Mouse (Mus musculus) myocyte (in vitro differentiated cells): ENCODE results near the gene Syt8. TPM values are rescaled to one million over a fixed set of nuclear protein-coding genes. Genes with fewer than 3 reads are reported as not detected.
A peak's percentile ranks its signal among the peaks of the same experiment; 100 is the strongest.

ENCODE experiments used
- H3K27me3 ChIP-seq: one replicate; pipeline ENCODE4 v1.6.1; 2011; ENCODE audit not compliant: control insufficient read depth, insufficient read depth, insufficient read length
- H3K36me3 ChIP-seq: one replicate; pipeline ENCODE4 v1.6.1; 2011; ENCODE audit not compliant: control insufficient read depth, insufficient read depth
- H3K4me2 ChIP-seq: one replicate; pipeline ENCODE4 v1.6.1; 2011; ENCODE audit warnings: low read depth, control low read depth
- H3K4me3 ChIP-seq: one replicate; pipeline ENCODE4 v1.5.1; 2011; ENCODE audit warnings: mild to moderate bottlenecking, control low read depth, moderate library complexity
- H3K79me2 ChIP-seq: one replicate; pipeline ENCODE4 v1.6.1; 2011; ENCODE audit not compliant: control insufficient read depth, insufficient read depth
- H3ac ChIP-seq: one replicate; pipeline ENCODE4 v1.6.1; 2011; ENCODE audit not compliant: control insufficient read depth, insufficient read length
- CEBPB ChIP-seq: IDR thresholded peaks from 2 replicates; pipeline ENCODE4 v1.6.1; 2011; ENCODE audit warnings: mild to moderate bottlenecking, moderate library complexity; ENCODE audit not compliant: poor library complexity, insufficient read depth, severe bottlenecking
- E2F4 ChIP-seq: IDR thresholded peaks from one replicate; pipeline ENCODE4 v1.6.1; 2011; ENCODE audit warnings: mild to moderate bottlenecking, control low read depth, moderate library complexity; ENCODE audit not compliant: insufficient read depth
- MAX ChIP-seq: IDR thresholded peaks from one replicate; pipeline ENCODE4 v1.6.1; 2011; ENCODE audit warnings: low read depth, mild to moderate bottlenecking, control low read depth
- MYOD1 ChIP-seq, 3 experiments: IDR thresholded peaks; one replicate each; pipeline ENCODE4 v1.6.1; 2011; ENCODE audit warnings: control low read depth in 2 of 3, low read depth in 2 of 3, mild to moderate bottlenecking in 2 of 3, moderate library complexity in 1 of 3; ENCODE audit not compliant: insufficient read length in 2 of 3, control insufficient read depth in 1 of 3
- MYOG ChIP-seq, 3 experiments: IDR thresholded peaks; one replicate each; pipeline ENCODE4 v1.6.1; 2011; ENCODE audit warnings: control low read depth in 2 of 3, low read depth in 2 of 3, mild to moderate bottlenecking in 2 of 3; ENCODE audit not compliant: insufficient read length in 2 of 3, control insufficient read depth in 1 of 3, insufficient read depth in 1 of 3
- POLR2A ChIP-seq: IDR thresholded peaks from one replicate; pipeline ENCODE4 v1.6.1; 2011; ENCODE audit warnings: low read depth, mild to moderate bottlenecking, control low read depth, moderate library complexity; ENCODE audit not compliant: insufficient read length
- POLR2AphosphoS2 ChIP-seq: IDR thresholded peaks from one replicate; pipeline ENCODE4 v1.6.1; 2011; ENCODE audit warnings: low read depth, control low read depth; ENCODE audit not compliant: insufficient read length
- REST ChIP-seq: IDR thresholded peaks from one replicate; pipeline ENCODE4 v1.6.1; 2011; ENCODE audit warnings: mild to moderate bottlenecking, control low read depth, moderate library complexity; ENCODE audit not compliant: insufficient read depth, insufficient read length
- SRF ChIP-seq: IDR thresholded peaks from one replicate; pipeline ENCODE4 v1.6.1; 2011; ENCODE audit warnings: low read depth; ENCODE audit not compliant: control insufficient read depth, insufficient read length
- TCF12 ChIP-seq: IDR thresholded peaks from one replicate; pipeline ENCODE4 v1.6.1; 2011; ENCODE audit warnings: mild to moderate bottlenecking, control low read depth; ENCODE audit not compliant: poor library complexity, insufficient read depth, severe bottlenecking
- TCF3 ChIP-seq: IDR thresholded peaks from one replicate; pipeline ENCODE4 v1.6.1; 2011; ENCODE audit warnings: low read depth, control low read depth; ENCODE audit not compliant: insufficient read length
- USF1 ChIP-seq: IDR thresholded peaks from one replicate; pipeline ENCODE4 v1.6.1; 2011; ENCODE audit warnings: low read depth, mild to moderate bottlenecking, control low read depth, moderate library complexity
- polyA plus RNA-seq: library from polyadenylated mRNA; unstranded; fragments of >200 nt; fragmentation: generic; extraction: Trizol; gene quantifications from one replicate; pipeline ENCODE4 v1.2.1, GENCODE M21; 2012; ENCODE audit warnings: missing spikeins

Gene Syt8
- polyA plus RNA-seq, 1 experiment: 14.5 TPM

DNA sequence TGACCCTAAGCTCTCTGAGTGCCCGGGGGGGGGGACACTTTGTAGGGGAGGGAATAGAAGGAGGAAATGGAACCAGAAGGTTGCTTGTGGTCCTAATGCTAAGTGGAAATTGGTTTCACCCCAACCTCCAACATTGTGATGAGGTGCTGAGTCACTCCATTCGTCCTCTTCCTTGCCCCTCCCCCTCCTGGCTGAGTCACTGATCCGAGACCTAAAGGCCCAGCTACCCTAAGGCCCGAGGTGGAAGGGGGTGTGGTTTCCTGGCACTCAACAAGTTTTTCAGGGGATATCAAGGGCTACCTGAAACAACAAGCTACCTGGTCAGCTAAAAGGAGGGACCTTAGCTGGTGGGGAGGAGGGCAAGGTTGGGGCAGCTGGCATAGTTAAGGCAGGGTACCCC, 41.5 kb upstream of the Syt8 start:
- no peak for TF ChIP-seq MAX
- no peak for TF ChIP-seq USF1
- no peak for TF ChIP-seq TCF12
- TF ChIP-seq REST: no peak
- no peak for TF ChIP-seq POLR2A
- no peak for TF ChIP-seq POLR2AphosphoS2
- TF ChIP-seq SRF: no peak
- Histone ChIP-seq H3K36me3 (no peaks in the 10 kb centered on the region), H3K4me3 (no peak overlapping the region), H3K79me2 (no peaks in the 10 kb centered on the region), H3K27me3 (no peaks in the 10 kb centered on the region), H3ac (no peak overlapping the region), H3K4me2 (peak overlapping the region; percentile 27)

DNA sequence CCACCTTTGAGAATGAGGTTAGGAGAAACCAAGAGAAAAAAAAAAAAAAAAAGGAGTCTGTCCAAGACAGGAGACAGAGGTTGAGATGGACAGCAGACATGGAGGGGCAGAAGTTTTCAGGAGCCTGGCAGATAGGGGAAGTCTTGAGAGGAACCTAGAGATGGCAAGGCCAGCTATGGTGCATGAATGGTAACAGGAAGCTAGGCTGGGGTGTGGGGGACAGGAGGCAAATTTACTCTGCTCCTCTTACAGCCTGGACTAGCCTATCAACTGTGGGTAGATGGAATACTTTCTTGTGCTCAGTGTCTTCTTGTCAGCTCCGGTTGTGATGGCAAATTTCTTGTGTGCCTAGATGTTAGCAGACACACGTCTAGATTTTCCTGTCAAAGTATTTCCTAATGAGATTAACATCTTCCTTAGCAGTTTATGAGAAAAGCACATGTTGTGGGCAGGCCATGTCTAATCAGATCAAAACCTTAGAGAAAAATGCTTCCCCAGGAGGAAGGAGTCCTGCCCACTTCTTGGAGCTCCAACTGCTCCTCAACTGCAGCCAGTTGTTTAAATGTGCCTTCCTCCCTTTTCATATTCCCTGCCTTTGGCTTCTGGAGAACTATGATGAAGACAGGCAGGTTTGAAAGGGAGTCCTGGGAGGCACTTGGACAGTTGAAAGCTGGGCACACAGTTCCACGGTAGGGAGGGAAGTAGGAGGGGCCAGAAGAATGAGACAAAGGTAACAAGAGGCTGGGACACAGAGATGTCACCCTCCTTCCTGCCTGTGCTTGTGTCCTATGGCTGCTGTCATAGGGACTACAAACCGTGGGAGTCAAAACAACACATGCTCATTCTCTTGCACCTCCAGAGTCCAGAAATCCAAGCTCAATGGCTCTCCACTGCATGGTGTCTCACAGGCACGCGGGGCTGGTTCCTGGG, 40.1 kb upstream of the Syt8 start:
- TF ChIP-seq REST: no peak
- TF ChIP-seq POLR2A: no peak
- no peak for TF ChIP-seq MYOD1 (IDR thresholded peaks at IDR 0.05; ENCODE audit: control insufficient read depth in 1 of 3, insufficient read length in 2 of 3, low read depth in 2 of 3)
- no peak for TF ChIP-seq TCF12
- no peak for TF ChIP-seq MAX
- no peak for TF ChIP-seq SRF
- no peak for TF ChIP-seq MYOG (IDR thresholded peaks at IDR 0.05; ENCODE audit: control insufficient read depth in 1 of 3, insufficient read depth in 1 of 3, insufficient read length in 2 of 3, low read depth in 2 of 3)
- no peak for TF ChIP-seq CEBPB
- TF ChIP-seq POLR2AphosphoS2: no peak
- TF ChIP-seq TCF3: no peak
- no peak for TF ChIP-seq E2F4
- no peak overlapping the region for H3ac ChIP-seq
- no peaks in the 10 kb centered on the region for H3K27me3 ChIP-seq
- no peaks in the 10 kb centered on the region for H3K36me3 ChIP-seq
- H3K4me2 ChIP-seq: no peak overlapping the region
- H3K4me3 ChIP-seq: no peak overlapping the region
- no peaks in the 10 kb centered on the region for H3K79me2 ChIP-seq

DNA sequence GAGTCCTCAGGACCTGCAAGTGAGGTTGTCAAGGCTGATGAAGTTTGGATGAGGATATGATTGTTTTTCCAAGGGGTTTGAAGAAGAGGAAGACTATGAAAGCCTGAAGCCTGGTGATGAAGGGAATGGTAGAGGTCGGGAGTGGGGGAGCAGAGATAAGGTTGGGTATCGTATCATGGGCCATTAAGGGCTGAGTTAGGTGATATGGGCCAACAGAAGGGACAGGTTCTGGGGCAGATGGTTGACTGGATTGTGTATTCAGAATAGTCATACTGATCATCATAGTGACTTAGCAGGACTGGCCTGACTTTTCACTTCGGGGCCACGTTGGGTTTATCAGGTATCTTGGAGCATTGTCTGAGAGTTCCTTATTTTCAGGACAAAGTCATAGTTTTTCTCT, 39.2 kb upstream of the Syt8 start:
- Histone ChIP-seq H3K4me3 (no peak overlapping the region), H3K79me2 (no peaks in the 10 kb centered on the region), H3K27me3 (no peaks in the 10 kb centered on the region), H3K36me3 (no peaks in the 10 kb centered on the region), H3ac (no peak overlapping the region), H3K4me2 (no peak overlapping the region)
- TF ChIP-seq TCF3 (no peak), USF1 (no peak), POLR2A (no peak), CEBPB (no peak), MYOD1 (IDR thresholded peaks at IDR 0.05; ENCODE audit: control insufficient read depth in 1 of 3, insufficient read length in 2 of 3, low read depth in 2 of 3) (no peak), MAX (no peak), MYOG (IDR thresholded peaks at IDR 0.05; ENCODE audit: control insufficient read depth in 1 of 3, insufficient read depth in 1 of 3, insufficient read length in 2 of 3, low read depth in 2 of 3) (no peak), SRF (no peak), TCF12 (no peak), E2F4 (no peak), POLR2AphosphoS2 (no peak), REST (no peak)

DNA sequence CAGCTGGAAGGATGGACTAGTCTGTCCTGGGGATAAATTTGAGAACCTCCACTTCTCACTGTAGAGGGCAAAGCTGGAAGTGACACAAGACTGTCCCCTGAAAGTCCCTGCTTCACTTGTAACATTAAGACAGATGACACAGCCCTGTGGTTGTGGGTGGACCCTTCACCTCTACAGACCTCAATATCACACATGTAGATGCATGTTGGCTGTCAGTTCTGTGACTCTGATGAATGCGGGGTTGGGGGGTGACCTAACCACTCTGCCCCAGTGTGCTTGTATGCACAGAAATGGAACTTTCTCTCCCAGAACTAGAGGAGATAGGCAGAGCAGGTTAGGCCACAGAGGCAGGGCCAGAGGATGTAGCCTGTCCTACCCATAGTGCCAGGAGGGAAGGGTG, 38.0 kb upstream of the Syt8 start:
- Histone ChIP-seq H3ac (no peak overlapping the region), H3K4me2 (no peak overlapping the region)
- TF ChIP-seq CEBPB: no peak
- TF ChIP-seq POLR2A: no peak
- no peak for TF ChIP-seq MYOG (IDR thresholded peaks at IDR 0.05; ENCODE audit: control insufficient read depth in 1 of 3, insufficient read depth in 1 of 3, insufficient read length in 2 of 3, low read depth in 2 of 3)

DNA sequence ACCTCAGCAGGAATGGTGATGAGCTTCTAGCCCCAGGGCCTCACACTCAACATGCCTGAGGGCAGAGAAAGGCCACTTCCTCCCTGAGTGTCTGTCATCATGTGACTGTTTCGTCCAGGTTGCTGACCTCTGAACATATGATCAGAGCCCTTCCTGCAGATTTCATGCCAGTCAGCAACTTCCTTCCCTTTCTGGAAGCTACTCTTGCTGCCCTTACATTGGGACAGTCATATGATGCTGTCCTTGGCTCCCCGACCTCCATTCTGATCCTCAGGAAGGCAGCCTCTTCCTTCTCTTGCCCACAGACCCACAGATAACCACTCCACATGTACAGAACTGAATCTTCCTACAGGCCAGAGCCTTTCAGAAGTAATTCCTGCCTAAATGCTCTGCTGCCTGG, 36.6 kb upstream of the Syt8 start:
- Histone ChIP-seq H3K36me3 (no peaks in the 10 kb centered on the region), H3ac (no peak overlapping the region), H3K27me3 (no peaks in the 10 kb centered on the region), H3K4me2 (no peak overlapping the region), H3K79me2 (no peaks in the 10 kb centered on the region), H3K4me3 (no peak overlapping the region)
- no peak for TF ChIP-seq REST
- no peak for TF ChIP-seq MAX
- no peak for TF ChIP-seq MYOD1 (IDR thresholded peaks at IDR 0.05; ENCODE audit: control insufficient read depth in 1 of 3, insufficient read length in 2 of 3, low read depth in 2 of 3)
- no peak for TF ChIP-seq E2F4
- no peak for TF ChIP-seq USF1
- TF ChIP-seq POLR2AphosphoS2: no peak
- TF ChIP-seq TCF3: no peak
- TF ChIP-seq MYOG (IDR thresholded peaks at IDR 0.05; ENCODE audit: control insufficient read depth in 1 of 3, insufficient read depth in 1 of 3, insufficient read length in 2 of 3, low read depth in 2 of 3): no peak
- TF ChIP-seq TCF12: no peak

More for the DNA sequence above, 38.0 kb upstream of the Syt8 start:
- no peaks in the 10 kb centered on the region for H3K36me3 ChIP-seq
- no peaks in the 10 kb centered on the region for H3K79me2 ChIP-seq
- H3K4me3 ChIP-seq: no peak overlapping the region
- H3K27me3 ChIP-seq: no peaks in the 10 kb centered on the region
